Mouse (Mus musculus): ENCODE data around the gene Tmem135. TPM values are rescaled to one million over a fixed set of nuclear protein-coding genes. Genes with fewer than 3 reads are reported as not detected.

The Tmem135 gene
- total and polyA plus RNA-seq, 2 experiments from 2014 or later = 31.4 to 33.5 TPM

GRCm38 (mm10) chr7:89165528-89165927 is 238.5 kb downstream of the Tmem135 start:
- 83% methylated on average over 4 of the region's 4 CpGs for WGBS

GRCm38 (mm10) chr7:89161610-89162378 is 242.2 kb downstream of the Tmem135 start:
- 89% methylated on average over 6 of the region's 6 CpGs for WGBS
- Histone ChIP-seq H3K27ac (no peak overlapping the region), H3K4me1 (ENCODE audit: insufficient read depth, low read length) (no peaks in the 10 kb centered on the region), H3K9ac (replicated peaks; ENCODE audit: low read length) (no peak overlapping the region), H3K4me3 (ENCODE audit: low read length) (no peak overlapping the region), H3K9me3 (ENCODE audit: low read length) (no peaks in the 10 kb centered on the region), H3K36me3 (ENCODE audit: insufficient read depth, low read length) (peaks cover 8% of the 10 kb centered on the region), H3K27me3 (ENCODE audit: insufficient read depth, low read length) (no peaks in the 10 kb centered on the region), H3K4me2 (ENCODE audit: low read depth, low read length) (no peak overlapping the region)
- no peak for ATAC-seq
- no peak for TF ChIP-seq CTCF (IDR thresholded peaks at IDR 0.05; ENCODE audit: low read depth)
- DNase-seq (ENCODE audit: low spot score) = no peak

More at GRCm38 (mm10) chr7:89165528-89165927, 238.5 kb downstream of the Tmem135 start:
- H3K9me3 ChIP-seq (ENCODE audit: low read length) = no peaks in the 10 kb centered on the region
- no peak overlapping the region for H3K9ac ChIP-seq (replicated peaks; ENCODE audit: low read length)
- no peak overlapping the region for H3K4me2 ChIP-seq (ENCODE audit: low read depth, low read length)
- DNase-seq (ENCODE audit: low spot score) (no peak), ATAC-seq (no peak)
- TF ChIP-seq CTCF (IDR thresholded peaks at IDR 0.05; ENCODE audit: low read depth) = no peak
- H3K36me3 ChIP-seq (ENCODE audit: insufficient read depth, low read length) = no peaks in the 10 kb centered on the region
- H3K4me3 ChIP-seq (ENCODE audit: low read length) = no peak overlapping the region
- H3K27ac ChIP-seq = no peak overlapping the region
- H3K27me3 ChIP-seq (ENCODE audit: insufficient read depth, low read length) = no peaks in the 10 kb centered on the region
- no peaks in the 10 kb centered on the region for H3K4me1 ChIP-seq (ENCODE audit: insufficient read depth, low read length)

GRCm38 (mm10) chr7:89157356-89157755 is 246.7 kb downstream of the Tmem135 start:
- ATAC-seq (no peak), DNase-seq (ENCODE audit: low spot score) (no peak)
- Histone ChIP-seq H3K4me2 (ENCODE audit: low read depth, low read length) (no peak overlapping the region), H3K9ac (replicated peaks; ENCODE audit: low read length) (no peak overlapping the region), H3K27me3 (ENCODE audit: insufficient read depth, low read length) (no peaks in the 10 kb centered on the region), H3K4me1 (ENCODE audit: insufficient read depth, low read length) (no peaks in the 10 kb centered on the region), H3K27ac (no peak overlapping the region), H3K36me3 (ENCODE audit: insufficient read depth, low read length) (peaks cover 8% of the 10 kb centered on the region), H3K4me3 (ENCODE audit: low read length) (no peak overlapping the region), H3K9me3 (ENCODE audit: low read length) (no peaks in the 10 kb centered on the region)
- no peak for TF ChIP-seq CTCF (IDR thresholded peaks at IDR 0.05; ENCODE audit: low read depth)
- WGBS = 90% methylated on average over 8 of the region's 8 CpGs

- DNase-seq (ENCODE audit: low spot score) (no peak), ATAC-seq (no peak)
- no peaks in the 10 kb centered on the region for H3K9me3 ChIP-seq (ENCODE audit: low read length)
- 85% methylated on average over 4 of the region's 4 CpGs for WGBS
- H3K27me3 ChIP-seq (ENCODE audit: insufficient read depth, low read length) = no peaks in the 10 kb centered on the region
- peaks cover 8% of the 10 kb centered on the region for H3K36me3 ChIP-seq (ENCODE audit: insufficient read depth, low read length)
- no peaks in the 10 kb centered on the region for H3K4me1 ChIP-seq (ENCODE audit: insufficient read depth, low read length)
- H3K4me3 ChIP-seq (ENCODE audit: low read length) = no peak overlapping the region
- no peak overlapping the region for H3K27ac ChIP-seq
- no peak for TF ChIP-seq CTCF (IDR thresholded peaks at IDR 0.05; ENCODE audit: low read depth)
- H3K9ac ChIP-seq (replicated peaks; ENCODE audit: low read length) = no peak overlapping the region
- H3K4me2 ChIP-seq (ENCODE audit: low read depth, low read length) = no peak overlapping the region
Measured at GRCm38 (mm10) chr7:89156629-89157028, 247.4 kb downstream of the Tmem135 start.

- H3K36me3 ChIP-seq (ENCODE audit: insufficient read depth, low read length) = peaks cover 8% of the 10 kb centered on the region
- no peak for ATAC-seq
- WGBS = 64% methylated on average over 7 of the region's 7 CpGs
- no peaks in the 10 kb centered on the region for H3K27me3 ChIP-seq (ENCODE audit: insufficient read depth, low read length)
- 0 out of 2 replicates have a peak overlapping the region, but pooled peaks have one; percentile 3 for H3K4me2 ChIP-seq (ENCODE audit: low read depth, low read length)
- no peaks in the 10 kb centered on the region for H3K4me1 ChIP-seq (ENCODE audit: insufficient read depth, low read length)
- H3K9me3 ChIP-seq (ENCODE audit: low read length) = no peaks in the 10 kb centered on the region
- DNase-seq (ENCODE audit: low spot score) = no peak
- H3K27ac ChIP-seq = no peak overlapping the region
- no peak overlapping the region for H3K4me3 ChIP-seq (ENCODE audit: low read length)
- no peak for TF ChIP-seq CTCF (IDR thresholded peaks at IDR 0.05; ENCODE audit: low read depth)
- H3K9ac ChIP-seq (replicated peaks; ENCODE audit: low read length) = no peak overlapping the region
Measured at GRCm38 (mm10) chr7:89155741-89156140, 248.3 kb downstream of the Tmem135 start.

GRCm38 (mm10) chr7:89155223-89155622 is 248.8 kb downstream of the Tmem135 start:
- H3K4me1 ChIP-seq (ENCODE audit: insufficient read depth, low read length) = no peaks in the 10 kb centered on the region
- H3K36me3 ChIP-seq (ENCODE audit: insufficient read depth, low read length) = peaks cover 8% of the 10 kb centered on the region
- DNase-seq (ENCODE audit: low spot score) (no peak), ATAC-seq (no peak)
- 0 out of 2 replicates have a peak overlapping the region, but pooled peaks have one; percentile 3 for H3K4me2 ChIP-seq (ENCODE audit: low read depth, low read length)
- TF ChIP-seq CTCF (IDR thresholded peaks at IDR 0.05; ENCODE audit: low read depth) = no peak
- no peaks in the 10 kb centered on the region for H3K9me3 ChIP-seq (ENCODE audit: low read length)
- H3K27ac ChIP-seq = no peak overlapping the region
- H3K9ac ChIP-seq (replicated peaks; ENCODE audit: low read length) = no peak overlapping the region
- no peak overlapping the region for H3K4me3 ChIP-seq (ENCODE audit: low read length)
- no peaks in the 10 kb centered on the region for H3K27me3 ChIP-seq (ENCODE audit: insufficient read depth, low read length)
- WGBS = 83% methylated on average over 6 of the region's 6 CpGs

- H3K4me2 ChIP-seq (ENCODE audit: low read depth, low read length) = no peak overlapping the region
- H3K9me3 ChIP-seq (ENCODE audit: low read length) = no peaks in the 10 kb centered on the region
- 54% methylated on average over 6 of the region's 6 CpGs for WGBS
- H3K27me3 ChIP-seq (ENCODE audit: insufficient read depth, low read length) = no peaks in the 10 kb centered on the region
- no peaks in the 10 kb centered on the region for H3K4me1 ChIP-seq (ENCODE audit: insufficient read depth, low read length)
- DNase-seq (ENCODE audit: low spot score) (no peak), ATAC-seq (no peak)
- TF ChIP-seq CTCF (IDR thresholded peaks at IDR 0.05; ENCODE audit: low read depth) = no peak
- H3K27ac ChIP-seq = no peak overlapping the region
- no peak overlapping the region for H3K9ac ChIP-seq (replicated peaks; ENCODE audit: low read length)
- H3K36me3 ChIP-seq (ENCODE audit: insufficient read depth, low read length) = no peaks in the 10 kb centered on the region
- H3K4me3 ChIP-seq (ENCODE audit: low read length) = no peak overlapping the region
Measured at GRCm38 (mm10) chr7:89151345-89151744, 252.7 kb downstream of the Tmem135 start.

All from hindbrain, postnatal 0 days (tissue).